Mouse (Mus musculus) neural tube, embryonic 15.5 days (tissue): ENCODE data around the gene Csrp1. TPM values are rescaled to one million over a fixed set of nuclear protein-coding genes. Genes with fewer than 3 reads are reported as not detected.

ENCODE experiments used
- ATAC-seq: fragments of 200-750 bp; cut with Nextera tagmentation; 2 replicates; pipeline ENCODE4 v1.8.0; 2017; ENCODE audit warnings: mild to moderate bottlenecking, moderate TSS enrichment, moderate library complexity; ENCODE audit not compliant: low FRiP score
- H3K27ac ChIP-seq: fragments of 300-500 bp; sonication (generic); replicated peaks from 2 replicates; pipeline ENCODE4 v1.5.1; 2015; ENCODE audit warnings: mild to moderate bottlenecking, inconsistent platforms
- H3K27me3 ChIP-seq: fragments of 300-500 bp; sonication (generic); replicated peaks from 2 replicates; pipeline ENCODE4 v1.6.1; 2015; ENCODE audit warnings: inconsistent platforms
- H3K36me3 ChIP-seq: fragments of 300-500 bp; sonication (generic); 2 replicates; pipeline ENCODE4 v1.6.1; 2015; ENCODE audit warnings: inconsistent platforms
- H3K4me1 ChIP-seq: fragments of 300-500 bp; sonication (generic); 2 replicates; pipeline ENCODE4 v1.6.1; 2015; ENCODE audit warnings: inconsistent platforms
- H3K4me2 ChIP-seq: fragments of 300-500 bp; sonication (generic); 2 replicates; pipeline ENCODE4 v1.6.1; 2015; ENCODE audit warnings: inconsistent platforms, mild to moderate bottlenecking, moderate library complexity
- H3K4me3 ChIP-seq: fragments of 300-500 bp; sonication (generic); replicated peaks from 2 replicates; pipeline ENCODE4 v1.5.1; 2015; ENCODE audit warnings: mild to moderate bottlenecking, inconsistent platforms
- H3K9ac ChIP-seq: fragments of 300-500 bp; sonication (generic); replicated peaks from 2 replicates; pipeline ENCODE4 v1.6.1; 2015; ENCODE audit warnings: mild to moderate bottlenecking, inconsistent platforms
- H3K9me3 ChIP-seq: fragments of 300-500 bp; sonication (generic); replicated peaks from 2 replicates; pipeline ENCODE4 v1.6.1; 2016; ENCODE audit warnings: inconsistent platforms
- WGBS: fragments of 180-500 bp; shearing (Covaris S2); methylation state at CpG from one replicate; pipeline ENCODE4 v1.1.7; 2015; ENCODE audit warnings: mixed read lengths; 5-methylcytosine and 5-hydroxymethylcytosine counted together
- polyA plus RNA-seq: library from polyadenylated mRNA; unstranded; fragments of >200 nt; fragmentation: Nextera tagmentation; extraction: Ambion mirVana; gene quantifications from 2 replicates; pipeline ENCODE4 v1.2.1, GENCODE M21; 2015

The Csrp1 gene
- polyA plus RNA-seq, 1 experiment from 2014 or later: 18.8 TPM

GRCm38 (mm10) chr1:135794216-135795134 lies 74.6 kb downstream of the Csrp1 start:
- Histone ChIP-seq H3K27me3 (peaks cover 15% of the 10 kb centered on the region; the same call in 1 of the 2 replicates), H3K27ac (no peak overlapping the region), H3K4me1 (peaks cover 15% of the 10 kb centered on the region), H3K9ac (no peak overlapping the region), H3K9me3 (no peaks in the 10 kb centered on the region), H3K36me3 (no peaks in the 10 kb centered on the region), H3K4me3 (no peak overlapping the region), H3K4me2 (peak overlapping the region; percentile 48)
- ATAC-seq: no peak
- 55% methylated on average over 20 of the region's 20 CpGs for WGBS

- Histone ChIP-seq H3K4me1 (peaks cover 17% of the 10 kb centered on the region), H3K9me3 (no peaks in the 10 kb centered on the region), H3K36me3 (no peaks in the 10 kb centered on the region), H3K27ac (no peak overlapping the region), H3K4me2 (no peak overlapping the region), H3K4me3 (no peak overlapping the region), H3K9ac (no peak overlapping the region), H3K27me3 (peaks cover 12% of the 10 kb centered on the region; the same call in 1 of the 2 replicates)
- no peak for ATAC-seq
- WGBS: 85% methylated on average over 1 of the region's 1 CpGs
Observed at GRCm38 (mm10) chr1:135798492-135798891, 78.6 kb downstream of the Csrp1 start.

- peaks cover 8% of the 10 kb centered on the region; the same call in 1 of the 2 replicates for H3K27me3 ChIP-seq
Observed at GRCm38 (mm10) chr1:135799109-135799627, 79.3 kb downstream of the Csrp1 start.

GRCm38 (mm10) chr1:135800192-135800950 lies 80.5 kb downstream of the Csrp1 start:
- H3K4me3 ChIP-seq: no peak overlapping the region
- no peak overlapping the region for H3K9ac ChIP-seq
- H3K27me3 ChIP-seq: no peaks in the 10 kb centered on the region
- H3K4me2 ChIP-seq: no peak overlapping the region
- 54% methylated on average over 8 of the region's 8 CpGs for WGBS
- ATAC-seq: peak; percentile 62
- no peaks in the 10 kb centered on the region for H3K9me3 ChIP-seq
- no peaks in the 10 kb centered on the region for H3K36me3 ChIP-seq
- H3K4me1 ChIP-seq: peaks cover 4% of the 10 kb centered on the region; the same call in 1 of the 2 replicates
- H3K27ac ChIP-seq: no peak overlapping the region

More at GRCm38 (mm10) chr1:135799109-135799627, 79.3 kb downstream of the Csrp1 start:
- H3K4me3 ChIP-seq: no peak overlapping the region
- WGBS: 77% methylated on average over 8 of the region's 8 CpGs
- no peak overlapping the region for H3K9ac ChIP-seq
- H3K9me3 ChIP-seq: no peaks in the 10 kb centered on the region
- H3K36me3 ChIP-seq: no peaks in the 10 kb centered on the region
- peaks cover 11% of the 10 kb centered on the region; the same call in 1 of the 2 replicates for H3K4me1 ChIP-seq
- H3K27ac ChIP-seq: no peak overlapping the region
- no peak overlapping the region for H3K4me2 ChIP-seq
- no peak for ATAC-seq

Other genes starting within 250 kb of the Csrp1 start
- 40.8 and 44.1 TPM in 2 replicates for gene Nav1, start 112.8 kb upstream of the Csrp1 start, polyA plus RNA-seq
- gene Phlda3, start 46.1 kb downstream of the Csrp1 start, polyA plus RNA-seq: 54.1 and 62.9 TPM in 2 replicates
- gene Tnni1, start 59.4 kb downstream of the Csrp1 start, polyA plus RNA-seq: 19.9 and 31.1 TPM in 2 replicates
- gene Lad1, start 98.5 kb downstream of the Csrp1 start, polyA plus RNA-seq: 0.65 and 15.3 TPM in 2 replicates
- 9.7 and 12.3 TPM in 2 replicates for gene Tnnt2, start 116.3 kb downstream of the Csrp1 start, polyA plus RNA-seq
- gene Pkp1, start 199.1 kb downstream of the Csrp1 start, polyA plus RNA-seq: 0.10 and 1.9 TPM in 2 replicates